ENCODE assay signal across 8 mouse cellular contexts in the genomic region with DNA sequence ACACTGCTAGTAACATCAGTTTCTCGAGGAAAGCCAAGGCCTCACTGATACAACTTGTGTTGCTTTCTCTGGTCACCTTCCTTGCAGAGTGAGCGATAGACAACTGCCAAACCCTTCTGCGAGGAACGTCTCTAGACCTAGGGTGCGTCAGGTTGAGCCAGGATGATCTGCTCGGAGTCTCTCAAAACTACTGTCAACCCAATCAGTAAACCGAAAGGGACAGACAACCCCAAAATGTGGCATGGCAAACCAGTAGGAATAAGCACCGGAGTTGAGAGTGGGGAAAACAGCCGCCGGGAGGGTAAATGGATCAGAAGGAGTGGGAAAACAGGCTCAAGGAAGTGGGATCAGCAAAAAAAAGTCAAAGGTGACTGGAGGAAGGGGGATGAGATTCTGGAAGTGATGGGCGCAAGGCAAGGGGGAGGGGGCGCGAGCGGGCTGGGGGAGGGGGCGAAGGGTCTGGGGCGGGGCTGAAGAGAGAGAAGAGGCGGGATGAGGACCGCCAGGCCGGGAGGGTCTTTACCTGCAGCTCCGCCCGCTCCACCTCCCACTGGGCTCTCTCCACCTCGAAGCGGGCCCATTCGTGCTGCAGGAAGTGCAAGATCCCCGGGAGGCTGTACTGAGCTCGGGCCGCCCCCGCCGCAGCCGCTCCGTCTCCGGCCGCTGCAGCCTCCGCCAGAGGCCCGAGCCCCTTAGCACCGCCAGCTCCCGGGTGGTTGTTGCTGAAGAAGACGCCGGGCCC. TPM values are rescaled to one million over a fixed set of nuclear protein-coding genes. Genes with fewer than 3 reads are reported as not detected.
DNase-seq lines count a peak whose midpoint lies in the region; ATAC-seq and TF ChIP-seq lines count a peak whose summit lies in the region.

No protein-coding gene starts in this region.

- H3K4me2 ChIP-seq in forebrain, embryonic 15.5 days (replicated peaks), result peak overlapping the region; percentile 61
- peak overlapping the region; percentile 85 for H3K4me2 ChIP-seq in intestine, postnatal 0 days (replicated peaks; ENCODE audit: low read depth)

- TF ChIP-seq CTCF in kidney, adult 2 months (conservative IDR thresholded peaks at IDR 0.05; ENCODE audit: insufficient read depth, insufficient read length, low read depth, low read length), result no peak
- TF ChIP-seq CTCF in E14TG2a.4 (conservative IDR thresholded peaks at IDR 0.05; ENCODE audit: low read length), result no peak
- 0 out of 2 replicates have a peak, but pooled peaks have one; percentile 1 for TF ChIP-seq CTCF in intestine, postnatal 0 days (IDR thresholded peaks at IDR 0.05; ENCODE audit: low read depth)

- H3K27ac ChIP-seq in kidney, adult 2 months (ENCODE audit: insufficient read depth, low read depth, low read length), result peak overlapping the region; percentile 69
- peak overlapping the region; percentile 81 for H3K27ac ChIP-seq in forebrain, embryonic 15.5 days (replicated peaks)
- peak overlapping the region; percentile 97 for H3K27ac ChIP-seq in intestine, postnatal 0 days (ENCODE audit: low read depth, low read length)

- H3K4me1 ChIP-seq in kidney, adult 2 months (ENCODE audit: control insufficient read depth, insufficient read depth, low read length), result peaks cover 9% of the 10 kb centered on the region; the same call in 1 of the 2 replicates
- H3K4me1 ChIP-seq in E14TG2a.4 (replicated peaks; ENCODE audit: low read depth, low read length), result peaks cover 32% of the 10 kb centered on the region
- H3K4me1 ChIP-seq in forebrain, embryonic 15.5 days, result peaks cover 36% of the 10 kb centered on the region
- H3K4me1 ChIP-seq in intestine, postnatal 0 days (replicated peaks; ENCODE audit: control insufficient read depth, insufficient read depth, low read length), result 0 out of 2 replicates have a peak, but pooled peaks cover 6% of the 10 kb centered on the region

- peak overlapping the region; percentile 82 for H3K4me3 ChIP-seq in kidney, adult 2 months (ENCODE audit: insufficient read depth, low read depth, low read length)
- peak overlapping the region; percentile 99 for H3K4me3 ChIP-seq in E14TG2a.4 (replicated peaks; ENCODE audit: low read length)
- H3K4me3 ChIP-seq in forebrain, embryonic 15.5 days, result peak overlapping the region; percentile 97
- H3K4me3 ChIP-seq in intestine, postnatal 0 days (ENCODE audit: low read depth, low read length), result peak overlapping the region; percentile 96

- TF ChIP-seq POLR2A in kidney, adult 2 months (IDR thresholded peaks at IDR 0.05; ENCODE audit: low read depth, low read length), result no peak

- H3K9ac ChIP-seq in forebrain, embryonic 15.5 days (replicated peaks), result peak overlapping the region; percentile 95
- peak overlapping the region; percentile 85 for H3K9ac ChIP-seq in intestine, postnatal 0 days (ENCODE audit: low read depth, low read length)

- no peaks in the 10 kb centered on the region for H3K9me3 ChIP-seq in E14TG2a.4 (ENCODE audit: low read length)
- no peaks in the 10 kb centered on the region for H3K9me3 ChIP-seq in forebrain, embryonic 15.5 days
- no peaks in the 10 kb centered on the region for H3K9me3 ChIP-seq in intestine, postnatal 0 days (ENCODE audit: control insufficient read depth)

- H3K27me3 ChIP-seq in kidney, adult 2 months (replicated peaks; ENCODE audit: control insufficient read depth, insufficient read depth, low read length), result no peaks in the 10 kb centered on the region
- H3K27me3 ChIP-seq in E14TG2a.4 (ENCODE audit: insufficient read depth, low read length), result peaks cover 14% of the 10 kb centered on the region
- no peaks in the 10 kb centered on the region for H3K27me3 ChIP-seq in forebrain, embryonic 15.5 days
- H3K27me3 ChIP-seq in intestine, postnatal 0 days (replicated peaks; ENCODE audit: control insufficient read depth, insufficient read depth, low read length), result no peaks in the 10 kb centered on the region

- 1% methylated on average over 39 of the region's 39 CpGs for WGBS in kidney, adult 2 months
- WGBS in forebrain, embryonic 15.5 days, result under 1% methylated on average over 36 of the region's 39 CpGs
- WGBS in intestine, postnatal 0 days, result under 1% methylated on average over 30 of the region's 39 CpGs

- peak; percentile 24; the same call in 1 of the 2 replicates for ATAC-seq in cerebellum, adult (ENCODE audit: insufficient number of reproducible peaks, low FRiP score, low TSS enrichment)
- peak; percentile 0 for ATAC-seq in forebrain, embryonic 15.5 days (replicated peaks)
- ATAC-seq in intestine, postnatal 0 days, result peak; percentile 67

- peak; percentile 27 for DNase-seq in kidney, adult 2 months
- no peak for DNase-seq in kidney, postnatal 14 days
- DNase-seq in lung, postnatal 36 days, result peak; percentile 11
- peak; percentile 14 to 67 for DNase-seq in spleen, postnatal 4 days (ENCODE audit: low spot score in 2 of 2)

- H3K36me3 ChIP-seq in kidney, adult 2 months (ENCODE audit: control insufficient read depth, insufficient read depth, low read length), result no peaks in the 10 kb centered on the region
- H3K36me3 ChIP-seq in E14TG2a.4 (ENCODE audit: insufficient read depth, low read length), result no peaks in the 10 kb centered on the region
- H3K36me3 ChIP-seq in forebrain, embryonic 15.5 days, result no peaks in the 10 kb centered on the region
- H3K36me3 ChIP-seq in intestine, postnatal 0 days (ENCODE audit: control insufficient read depth, insufficient read depth), result no peaks in the 10 kb centered on the region

RNA-seq across cellular contexts. Expression of gene Strn, which starts 1.1 kb away (rescaled TPM):
- 6.4 and 6.5 TPM in 2 replicates for polyA plus RNA-seq in kidney, adult 2 months (2012; rRNA removed)
- 5.7 and 5.8 TPM in 2 replicates for polyA plus RNA-seq in forebrain, embryonic 15.5 days (2015; fragmentation: Nextera tagmentation; extraction: Ambion mirVana)
- polyA plus RNA-seq in intestine, postnatal 0 days (2015; fragmentation: Nextera tagmentation; extraction: Ambion mirVana), result 3.8 and 4.3 TPM in 2 replicates

Comparison
In these comparisons a context has a peak if more than half of its experiments do, and no peak if none do; other contexts are left out.
1. ATAC-seq: peak in every context shown above with its lines; median percentile 67 in intestine, postnatal 0 days; 24 in cerebellum, adult; 0 in forebrain, embryonic 15.5 days.